Mouse (Mus musculus) forebrain, embryonic 12.5 days (tissue): ENCODE measurements around the gene Inpp5a. TPM values are rescaled to one million over a fixed set of nuclear protein-coding genes. Genes with fewer than 3 reads are reported as not detected.

ENCODE experiments used
- ATAC-seq: fragments of 200-750 bp; cut with Nextera tagmentation; 2 replicates; pipeline ENCODE4 v1.8.0; 2017; ENCODE audit warnings: moderate TSS enrichment; ENCODE audit not compliant: low FRiP score
- H3K27ac ChIP-seq: fragments of 300-500 bp; sonication (generic); 2 replicates; pipeline ENCODE4 v1.5.1; 2016; ENCODE audit warnings: mild to moderate bottlenecking
- H3K27me3 ChIP-seq: fragments of 300-500 bp; sonication (generic); 2 replicates; pipeline ENCODE4 v1.6.1; 2016; ENCODE audit warnings: mild to moderate bottlenecking
- H3K36me3 ChIP-seq: fragments of 300-500 bp; sonication (generic); replicated peaks from 2 replicates; pipeline ENCODE4 v1.6.1; 2016; ENCODE audit warnings: mild to moderate bottlenecking
- H3K4me1 ChIP-seq: fragments of 300-500 bp; sonication (generic); 2 replicates; pipeline ENCODE4 v1.6.1; 2016
- H3K4me2 ChIP-seq: fragments of 300-500 bp; sonication (generic); 2 replicates; pipeline ENCODE4 v1.6.1; 2016; ENCODE audit warnings: mild to moderate bottlenecking, moderate library complexity
- H3K4me3 ChIP-seq: fragments of 300-500 bp; sonication (generic); replicated peaks from 2 replicates; pipeline ENCODE4 v1.5.1; 2016; ENCODE audit warnings: mild to moderate bottlenecking
- H3K9ac ChIP-seq: fragments of 300-500 bp; sonication (generic); 2 replicates; pipeline ENCODE4 v1.6.1; 2016; ENCODE audit warnings: mild to moderate bottlenecking
- H3K9me3 ChIP-seq: fragments of 300-500 bp; sonication (generic); 2 replicates; pipeline ENCODE4 v1.6.1; 2016
- WGBS: fragments of 180-500 bp; shearing (Covaris S2); methylation state at CpG from one replicate; pipeline ENCODE4 v1.1.7; 2016; 5-methylcytosine and 5-hydroxymethylcytosine counted together
- polyA plus RNA-seq: library from polyadenylated mRNA; unstranded; fragments of >200 nt; fragmentation: Nextera tagmentation; extraction: Ambion mirVana; gene quantifications from 2 replicates; pipeline ENCODE4 v1.2.1, GENCODE M21; 2016

Inpp5a gene
- polyA plus RNA-seq, 1 experiment from 2014 or later = 17.3 TPM

GRCm38 (mm10) chr7:139566533-139566932, 177.6 kb downstream of the Inpp5a start:
- H3K27me3 ChIP-seq = peaks cover 26% of the 10 kb centered on the region
- ATAC-seq = no peak
- H3K4me1 ChIP-seq = peaks cover 7% of the 10 kb centered on the region; the same call in 1 of the 2 replicates
- H3K4me3 ChIP-seq = no peak overlapping the region
- H3K9me3 ChIP-seq = no peaks in the 10 kb centered on the region
- H3K27ac ChIP-seq = no peak overlapping the region
- no peak overlapping the region for H3K9ac ChIP-seq
- no peaks in the 10 kb centered on the region for H3K36me3 ChIP-seq
- no peak overlapping the region for H3K4me2 ChIP-seq
- WGBS = 91% methylated on average over 8 of the region's 8 CpGs

GRCm38 (mm10) chr7:139570788-139571187, 181.9 kb downstream of the Inpp5a start:
- 96% methylated on average over 5 of the region's 5 CpGs for WGBS

GRCm38 (mm10) chr7:139572665-139573064, 183.8 kb downstream of the Inpp5a start:
- ATAC-seq = no peak
- WGBS = 94% methylated on average over 3 of the region's 3 CpGs
- Histone ChIP-seq H3K36me3 (no peaks in the 10 kb centered on the region), H3K9me3 (no peaks in the 10 kb centered on the region), H3K27me3 (peaks cover 44% of the 10 kb centered on the region), H3K27ac (no peak overlapping the region), H3K4me2 (no peak overlapping the region), H3K4me3 (no peak overlapping the region), H3K9ac (no peak overlapping the region), H3K4me1 (0 out of 2 replicates have a peak, but pooled peaks cover 6% of the 10 kb centered on the region)

More at GRCm38 (mm10) chr7:139570788-139571187, 181.9 kb downstream of the Inpp5a start:
- Histone ChIP-seq H3K9me3 (no peaks in the 10 kb centered on the region), H3K27me3 (peaks cover 27% of the 10 kb centered on the region), H3K9ac (no peak overlapping the region), H3K27ac (no peak overlapping the region), H3K36me3 (no peaks in the 10 kb centered on the region), H3K4me2 (no peak overlapping the region), H3K4me3 (no peak overlapping the region), H3K4me1 (no peaks in the 10 kb centered on the region)
- ATAC-seq = no peak

- no peak overlapping the region for H3K4me3 ChIP-seq
- no peak overlapping the region for H3K27ac ChIP-seq
- no peak overlapping the region for H3K4me2 ChIP-seq
- WGBS = 87% methylated on average over 16 of the region's 16 CpGs
- no peak overlapping the region for H3K9ac ChIP-seq
- ATAC-seq = no peak
- peaks cover 74% of the 10 kb centered on the region for H3K27me3 ChIP-seq
- H3K4me1 ChIP-seq = peaks cover 12% of the 10 kb centered on the region
- H3K36me3 ChIP-seq = no peaks in the 10 kb centered on the region
- H3K9me3 ChIP-seq = no peaks in the 10 kb centered on the region
These were observed 187.3 kb downstream of the Inpp5a start for GRCm38 (mm10) chr7:139576064-139576686.

- WGBS = 59% methylated on average over 21 of the region's 21 CpGs
- ATAC-seq = no peak
- Histone ChIP-seq H3K36me3 (no peaks in the 10 kb centered on the region), H3K9me3 (no peaks in the 10 kb centered on the region), H3K4me1 (peaks cover 36% of the 10 kb centered on the region), H3K27ac (no peak overlapping the region), H3K4me3 (no peak overlapping the region), H3K27me3 (peaks cover 90% of the 10 kb centered on the region), H3K9ac (no peak overlapping the region), H3K4me2 (0 out of 2 replicates have a peak overlapping the region, but pooled peaks have one; percentile 64)
These were observed 190.5 kb downstream of the Inpp5a start for GRCm38 (mm10) chr7:139579261-139579905.

GRCm38 (mm10) chr7:139580851-139581775, 192.2 kb downstream of the Inpp5a start:
- peak overlapping the region; percentile 40; the same call in 1 of the 2 replicates for H3K9ac ChIP-seq
- peak overlapping the region; percentile 46 for H3K4me3 ChIP-seq
- WGBS = under 1% methylated on average over 78 of the region's 78 CpGs
- H3K4me1 ChIP-seq = peaks cover 48% of the 10 kb centered on the region
- H3K36me3 ChIP-seq = no peaks in the 10 kb centered on the region
- H3K27me3 ChIP-seq = peaks cover 100% of the 10 kb centered on the region
- H3K9me3 ChIP-seq = no peaks in the 10 kb centered on the region
- H3K27ac ChIP-seq = no peak overlapping the region
- peak overlapping the region; percentile 64 for H3K4me2 ChIP-seq
- ATAC-seq = no peak

GRCm38 (mm10) chr7:139581801-139582571, 193.1 kb downstream of the Inpp5a start:
- no peaks in the 10 kb centered on the region for H3K9me3 ChIP-seq
- H3K9ac ChIP-seq = peak overlapping the region; percentile 44
- H3K36me3 ChIP-seq = no peaks in the 10 kb centered on the region
- peak; percentile 44 for ATAC-seq
- peak overlapping the region; percentile 64 for H3K4me2 ChIP-seq
- peak overlapping the region; percentile 46 for H3K4me3 ChIP-seq
- no peak overlapping the region for H3K27ac ChIP-seq
- peaks cover 100% of the 10 kb centered on the region for H3K27me3 ChIP-seq
- WGBS = under 1% methylated on average over 82 of the region's 82 CpGs
- peaks cover 43% of the 10 kb centered on the region for H3K4me1 ChIP-seq

GRCm38 (mm10) chr7:139582595-139582994, 193.7 kb downstream of the Inpp5a start, which contains the start of gene Nkx6-2:
Nkx6-2 (minus strand) TSS chr7:139582797.
- Histone ChIP-seq H3K27me3 (peaks cover 100% of the 10 kb centered on the region), H3K9me3 (no peaks in the 10 kb centered on the region), H3K4me2 (peak within 1 kb of the TSS; percentile 64), H3K9ac (peak within 1 kb of the TSS; percentile 44), H3K36me3 (no peaks in the 10 kb centered on the region), H3K27ac (no peak within 1 kb of the TSS), H3K4me3 (peak within 1 kb of the TSS; percentile 46), H3K4me1 (peaks cover 43% of the 10 kb centered on the region)
- ATAC-seq = peak; percentile 83
- WGBS = under 1% methylated on average over 55 of the region's 56 CpGs

- Histone ChIP-seq H3K9ac (no peak overlapping the region), H3K27ac (no peak overlapping the region), H3K9me3 (no peaks in the 10 kb centered on the region), H3K4me2 (peak overlapping the region; percentile 64; the same call in 1 of the 2 replicates), H3K27me3 (peaks cover 100% of the 10 kb centered on the region), H3K4me1 (peaks cover 48% of the 10 kb centered on the region), H3K36me3 (no peaks in the 10 kb centered on the region), H3K4me3 (peak overlapping the region; percentile 46)
- 9% methylated on average over 17 of the region's 17 CpGs for WGBS
- ATAC-seq = no peak
These were observed 194.3 kb downstream of the Inpp5a start for GRCm38 (mm10) chr7:139583094-139583737.

GRCm38 (mm10) chr7:139584221-139585175, 195.6 kb downstream of the Inpp5a start:
- Histone ChIP-seq H3K4me1 (peaks cover 49% of the 10 kb centered on the region), H3K9me3 (no peaks in the 10 kb centered on the region), H3K27ac (no peak overlapping the region), H3K4me2 (peak overlapping the region; percentile 19; the same call in 1 of the 2 replicates), H3K4me3 (0 out of 2 replicates have a peak overlapping the region, but pooled peaks have one; percentile 1), H3K27me3 (peaks cover 100% of the 10 kb centered on the region), H3K9ac (no peak overlapping the region), H3K36me3 (no peaks in the 10 kb centered on the region)
- no peak for ATAC-seq
- WGBS = under 1% methylated on average over 53 of the region's 53 CpGs
